Mouse (Mus musculus): ENCODE measurements at regions not wholly inside any gene's neighbourhood (a gene's known extent, or its start where the extent isn't known, plus 50 kb on each side); places are given as distances from the start of the nearest gene placed in this dataset.

DNA sequence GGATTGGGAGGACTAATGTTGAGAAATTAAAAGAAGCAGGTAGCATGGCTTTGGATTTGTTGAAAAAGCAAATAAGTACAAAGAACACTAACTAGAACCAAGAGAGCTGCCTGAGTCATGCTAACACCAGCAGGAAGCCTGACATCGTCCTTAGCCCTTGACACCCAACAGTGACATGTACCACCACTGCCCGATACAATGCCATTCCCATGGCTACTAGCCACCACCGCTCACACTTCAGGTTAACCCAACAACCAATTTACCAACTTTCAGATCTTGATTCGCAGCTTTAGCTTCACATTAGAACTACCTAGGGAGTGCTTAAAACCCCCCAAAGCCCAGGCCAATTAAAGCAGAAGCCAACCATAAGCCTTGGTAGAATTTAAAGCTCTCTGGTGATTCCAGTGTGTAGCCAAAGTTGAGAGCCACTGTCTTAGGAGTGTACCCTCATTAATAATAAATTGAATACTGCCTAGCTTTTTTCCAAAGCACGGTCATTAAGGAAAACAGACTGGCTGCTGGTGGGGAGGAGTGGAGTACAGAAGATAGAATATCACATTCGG lies 96.2 kb upstream of the Fyn start:
- ATAC-seq (ENCODE audit: low FRiP score), result no peak; the same call in 1 of the 2 replicates
- H3K4me2 ChIP-seq, result no peak overlapping the region
- H3K4me3 ChIP-seq (replicated peaks), result no peak overlapping the region
- no peaks in the 10 kb centered on the region for H3K36me3 ChIP-seq
- H3K27ac ChIP-seq (replicated peaks), result no peak overlapping the region
- H3K9ac ChIP-seq (replicated peaks), result no peak overlapping the region
- H3K27me3 ChIP-seq (replicated peaks), result no peaks in the 10 kb centered on the region
- WGBS, result 46% methylated on average over 6 of the region's 6 CpGs
- no peaks in the 10 kb centered on the region for H3K9me3 ChIP-seq (replicated peaks)
- peaks cover 6% of the 10 kb centered on the region; the same call in 1 of the 2 replicates for H3K4me1 ChIP-seq

DNA sequence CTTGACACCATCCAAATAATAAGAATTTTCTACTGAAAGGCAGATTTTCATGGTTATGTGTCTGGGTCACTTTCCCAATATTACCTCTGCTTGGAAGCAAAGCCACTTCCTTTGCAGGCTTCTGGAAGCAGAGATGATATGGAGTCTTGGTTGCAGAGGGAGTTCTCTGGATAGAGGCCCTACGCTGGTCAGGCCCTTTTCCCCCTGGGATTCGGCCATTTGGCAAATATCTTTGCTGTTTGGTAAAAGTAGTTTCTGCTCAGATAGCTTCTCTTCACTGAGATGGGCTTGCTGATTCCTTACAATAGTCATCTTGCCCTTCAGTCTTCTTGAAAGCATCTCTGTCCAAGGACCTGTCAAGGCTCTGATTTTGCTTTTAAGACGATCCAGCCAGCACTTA lies 98.2 kb upstream of the Fyn start:
- no peaks in the 10 kb centered on the region for H3K36me3 ChIP-seq
- H3K27ac ChIP-seq (replicated peaks), result no peak overlapping the region
- no peaks in the 10 kb centered on the region for H3K27me3 ChIP-seq (replicated peaks)
- no peaks in the 10 kb centered on the region for H3K9me3 ChIP-seq (replicated peaks)
- no peak overlapping the region for H3K4me2 ChIP-seq
- H3K4me3 ChIP-seq (replicated peaks), result no peak overlapping the region
- ATAC-seq (ENCODE audit: low FRiP score), result no peak
- H3K4me1 ChIP-seq, result peaks cover 13% of the 10 kb centered on the region
- H3K9ac ChIP-seq (replicated peaks), result no peak overlapping the region
- WGBS, result 89% methylated on average over 3 of the region's 3 CpGs

DNA sequence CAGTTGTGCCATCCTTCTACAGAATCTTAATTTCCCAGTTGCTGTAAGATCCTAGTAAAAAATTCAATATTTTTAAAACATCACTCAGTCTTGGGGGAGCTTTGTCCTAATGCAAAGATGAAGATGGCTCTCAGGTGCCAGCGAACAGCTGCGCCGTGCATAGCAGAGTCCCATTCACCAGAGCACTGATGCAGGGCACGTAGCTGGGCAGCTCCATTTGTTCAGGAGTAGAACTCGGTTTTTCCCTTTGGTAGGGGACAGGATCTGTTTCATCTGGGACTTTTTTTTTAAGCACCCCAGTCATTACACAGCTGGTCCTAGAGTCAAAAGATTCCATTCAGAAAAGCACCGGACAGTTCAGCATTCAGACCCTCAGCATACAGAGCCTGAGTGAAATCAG lies 101.4 kb upstream of the Fyn start:
- no peak overlapping the region for H3K9ac ChIP-seq (replicated peaks)
- H3K4me3 ChIP-seq (replicated peaks), result no peak overlapping the region
- no peaks in the 10 kb centered on the region for H3K9me3 ChIP-seq (replicated peaks)
- no peak for ATAC-seq (ENCODE audit: low FRiP score)
- no peak overlapping the region; the same call in 1 of the 2 replicates for H3K27ac ChIP-seq (replicated peaks)
- H3K4me1 ChIP-seq, result peaks cover 13% of the 10 kb centered on the region
- H3K27me3 ChIP-seq (replicated peaks), result no peaks in the 10 kb centered on the region
- no peaks in the 10 kb centered on the region for H3K36me3 ChIP-seq
- WGBS, result 54% methylated on average over 6 of the region's 6 CpGs
- H3K4me2 ChIP-seq, result no peak overlapping the region

GRCm38 (mm10) chr10:39266482-39266881 lies 102.2 kb upstream of the Fyn start:
- Histone ChIP-seq H3K4me2 (no peak overlapping the region), H3K4me1 (peaks cover 20% of the 10 kb centered on the region), H3K27ac (replicated peaks) (peak overlapping the region; percentile 64), H3K9ac (replicated peaks) (no peak overlapping the region), H3K4me3 (replicated peaks) (no peak overlapping the region), H3K36me3 (no peaks in the 10 kb centered on the region), H3K27me3 (replicated peaks) (no peaks in the 10 kb centered on the region), H3K9me3 (replicated peaks) (no peaks in the 10 kb centered on the region)
- WGBS, result 38% methylated on average over 5 of the region's 5 CpGs
- ATAC-seq (ENCODE audit: low FRiP score), result peak; percentile 65; the same call in 1 of the 2 replicates

DNA sequence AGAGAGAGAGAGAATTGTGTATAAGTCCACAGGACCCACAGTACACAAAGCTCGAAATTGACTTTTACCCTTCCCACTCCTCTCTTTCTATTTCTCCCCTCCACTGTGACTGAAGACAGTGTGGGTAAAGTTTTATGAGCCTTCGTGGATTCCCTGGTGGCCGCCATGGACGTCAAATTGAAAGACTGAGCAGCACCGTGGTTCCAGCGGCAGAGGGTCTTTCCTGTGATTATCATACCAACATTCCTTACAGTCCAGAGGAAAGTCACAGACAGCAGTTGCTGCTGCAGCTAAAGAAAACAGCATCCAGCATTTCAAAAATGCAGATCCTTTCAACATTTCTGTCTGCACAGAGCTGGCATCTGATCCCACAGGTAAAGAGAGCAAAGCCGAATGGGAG lies 98.9 kb upstream of the Ccn6 start:
- no peaks in the 10 kb centered on the region for H3K27me3 ChIP-seq (replicated peaks)
- no peak overlapping the region for H3K9ac ChIP-seq (replicated peaks)
- no peaks in the 10 kb centered on the region for H3K36me3 ChIP-seq
- H3K4me2 ChIP-seq, result no peak overlapping the region
- 30% methylated on average over 7 of the region's 7 CpGs for WGBS
- peak overlapping the region; percentile 49; the same call in 1 of the 2 replicates for H3K27ac ChIP-seq (replicated peaks)
- H3K4me1 ChIP-seq, result peaks cover 27% of the 10 kb centered on the region
- H3K9me3 ChIP-seq (replicated peaks), result no peaks in the 10 kb centered on the region
- H3K4me3 ChIP-seq (replicated peaks), result no peak overlapping the region
- ATAC-seq (ENCODE audit: low FRiP score), result no peak

GRCm38 (mm10) chr10:39261174-39262145 lies 97.9 kb upstream of the Ccn6 start:
- no peak overlapping the region for H3K4me2 ChIP-seq
- no peak overlapping the region for H3K9ac ChIP-seq (replicated peaks)
- no peak for ATAC-seq (ENCODE audit: low FRiP score)
- peak overlapping the region; percentile 49 for H3K27ac ChIP-seq (replicated peaks)
- no peaks in the 10 kb centered on the region for H3K36me3 ChIP-seq
- H3K4me3 ChIP-seq (replicated peaks), result no peak overlapping the region
- H3K27me3 ChIP-seq (replicated peaks), result no peaks in the 10 kb centered on the region
- H3K9me3 ChIP-seq (replicated peaks), result no peaks in the 10 kb centered on the region
- peaks cover 26% of the 10 kb centered on the region for H3K4me1 ChIP-seq
- WGBS, result 49% methylated on average over 8 of the region's 8 CpGs

DNA sequence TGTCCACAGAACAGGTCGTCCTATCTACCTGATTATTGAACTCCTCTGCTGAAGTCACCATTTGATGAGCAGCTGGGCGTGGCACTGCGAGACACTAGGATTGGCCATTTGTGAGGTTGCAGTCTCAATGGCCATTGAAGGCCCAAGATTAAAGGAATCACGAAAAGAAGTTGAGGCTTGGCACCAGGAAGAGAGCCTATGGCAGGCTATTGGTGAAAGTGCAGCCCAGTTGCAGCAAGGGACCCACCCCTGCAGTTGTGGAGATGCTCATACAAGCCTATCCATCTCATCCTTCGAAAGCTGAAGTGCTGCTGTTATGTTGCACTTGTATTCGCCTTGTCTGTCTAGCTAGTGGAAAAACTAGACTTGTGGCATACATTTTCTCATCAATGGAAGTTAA lies 96.5 kb upstream of the Ccn6 start:
- no peak overlapping the region for H3K4me2 ChIP-seq
- no peak overlapping the region for H3K4me3 ChIP-seq (replicated peaks)
- H3K27me3 ChIP-seq (replicated peaks), result no peaks in the 10 kb centered on the region
- H3K36me3 ChIP-seq, result no peaks in the 10 kb centered on the region
- ATAC-seq (ENCODE audit: low FRiP score), result no peak
- H3K9me3 ChIP-seq (replicated peaks), result no peaks in the 10 kb centered on the region
- H3K27ac ChIP-seq (replicated peaks), result no peak overlapping the region
- no peak overlapping the region for H3K9ac ChIP-seq (replicated peaks)
- peaks cover 21% of the 10 kb centered on the region for H3K4me1 ChIP-seq
- 90% methylated on average over 6 of the region's 6 CpGs for WGBS

DNA sequence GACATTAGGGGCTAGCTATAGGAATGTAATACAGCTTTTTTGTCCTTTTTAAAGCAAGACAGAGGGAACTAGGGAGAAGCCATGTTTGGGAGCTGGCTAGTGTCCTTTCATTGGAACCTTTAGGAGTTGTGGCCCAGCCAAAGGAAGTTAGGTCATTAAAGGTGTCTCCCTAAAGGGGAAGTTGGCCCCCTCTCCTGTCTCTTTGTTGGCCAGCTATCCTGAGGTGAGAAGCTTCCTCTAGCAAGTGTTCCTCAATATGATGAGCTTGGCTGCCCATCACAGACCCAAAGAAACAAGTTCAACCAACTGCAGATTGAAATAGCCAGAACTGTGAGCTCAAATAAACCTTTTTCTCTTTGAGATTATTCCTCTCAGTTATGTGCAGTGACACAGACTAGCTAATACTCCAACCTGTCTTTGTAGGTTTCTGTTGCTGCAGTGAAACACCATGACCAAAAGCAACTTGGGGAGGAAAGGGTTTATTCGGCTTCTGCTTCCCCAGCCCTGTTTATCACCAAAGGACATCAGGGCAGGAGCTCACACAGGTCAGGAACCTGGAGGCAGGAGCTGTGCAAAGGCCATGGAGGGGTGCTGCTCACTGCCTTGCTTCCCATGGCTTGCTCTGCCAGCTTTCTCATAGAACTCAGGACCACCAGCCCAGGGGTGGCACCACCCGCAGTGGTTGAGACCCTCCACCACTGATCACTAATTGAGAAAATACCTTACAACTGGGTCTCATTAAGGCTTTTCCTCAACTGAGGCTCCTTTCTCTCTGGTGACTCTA lies 94.0 kb upstream of the Ccn6 start:
- no peaks in the 10 kb centered on the region for H3K9me3 ChIP-seq (replicated peaks)
- no peak for ATAC-seq (ENCODE audit: low FRiP score)
- H3K4me1 ChIP-seq, result peaks cover 17% of the 10 kb centered on the region
- no peaks in the 10 kb centered on the region for H3K36me3 ChIP-seq
- 95% methylated on average over 2 of the region's 2 CpGs for WGBS
- H3K9ac ChIP-seq (replicated peaks), result no peak overlapping the region
- H3K4me3 ChIP-seq (replicated peaks), result no peak overlapping the region
- no peak overlapping the region for H3K27ac ChIP-seq (replicated peaks)
- no peaks in the 10 kb centered on the region for H3K27me3 ChIP-seq (replicated peaks)
- no peak overlapping the region for H3K4me2 ChIP-seq

DNA sequence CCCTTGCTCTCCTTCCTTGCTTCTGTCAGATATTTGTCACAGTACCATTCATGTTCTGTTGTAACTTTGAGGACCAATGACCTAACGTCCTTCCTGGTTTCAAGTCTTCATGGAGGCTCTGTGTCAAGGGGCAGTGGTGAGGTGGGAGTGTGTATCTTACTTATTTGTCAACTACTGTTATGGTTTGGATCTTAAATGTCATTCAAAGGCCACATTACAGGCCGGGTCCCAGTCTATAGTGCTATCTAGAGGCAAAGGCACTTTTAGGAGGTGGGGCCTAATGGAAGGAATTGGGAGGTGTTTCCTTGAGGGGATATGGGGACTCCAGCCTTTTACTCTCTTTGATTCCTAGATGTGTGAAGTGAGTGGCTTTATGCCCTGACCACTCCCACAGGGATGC lies 91.0 kb upstream of the Ccn6 start:
- ATAC-seq (ENCODE audit: low FRiP score), result no peak
- Histone ChIP-seq H3K9me3 (replicated peaks) (no peaks in the 10 kb centered on the region), H3K36me3 (no peaks in the 10 kb centered on the region), H3K4me3 (replicated peaks) (no peak overlapping the region), H3K27me3 (replicated peaks) (no peaks in the 10 kb centered on the region), H3K4me1 (no peaks in the 10 kb centered on the region), H3K9ac (replicated peaks) (no peak overlapping the region), H3K27ac (replicated peaks) (no peak overlapping the region), H3K4me2 (no peak overlapping the region)
- 84% methylated on average over 2 of the region's 2 CpGs for WGBS

- no peaks in the 10 kb centered on the region for H3K9me3 ChIP-seq (replicated peaks)
- ATAC-seq (ENCODE audit: low FRiP score), result no peak
- no peak overlapping the region for H3K4me3 ChIP-seq (replicated peaks)
- no peaks in the 10 kb centered on the region for H3K4me1 ChIP-seq
- no peak overlapping the region for H3K4me2 ChIP-seq
- H3K36me3 ChIP-seq, result no peaks in the 10 kb centered on the region
- WGBS, result 87% methylated on average over 3 of the region's 3 CpGs
- no peak overlapping the region for H3K27ac ChIP-seq (replicated peaks)
- H3K9ac ChIP-seq (replicated peaks), result no peak overlapping the region
- H3K27me3 ChIP-seq (replicated peaks), result no peaks in the 10 kb centered on the region
Measured at GRCm38 (mm10) chr10:39250039-39250438, 86.4 kb upstream of the Ccn6 start.

- ATAC-seq (ENCODE audit: low FRiP score), result no peak
Measured at GRCm38 (mm10) chr10:39248486-39248885, 84.9 kb upstream of the Ccn6 start.

More at GRCm38 (mm10) chr10:39248486-39248885, 84.9 kb upstream of the Ccn6 start:
- Histone ChIP-seq H3K36me3 (no peaks in the 10 kb centered on the region), H3K9me3 (replicated peaks) (no peaks in the 10 kb centered on the region), H3K4me1 (no peaks in the 10 kb centered on the region), H3K4me3 (replicated peaks) (no peak overlapping the region), H3K27me3 (replicated peaks) (no peaks in the 10 kb centered on the region), H3K9ac (replicated peaks) (no peak overlapping the region), H3K27ac (replicated peaks) (no peak overlapping the region), H3K4me2 (no peak overlapping the region)
- WGBS, result 87% methylated on average over 4 of the region's 4 CpGs
